Mouse (Mus musculus): ENCODE results near the gene Nup93. TPM values are rescaled to one million over a fixed set of nuclear protein-coding genes. Genes with fewer than 3 reads are reported as not detected.

Gene Nup93
- polyA plus RNA-seq, 1 experiment from 2014 or later, result 58.7 TPM

DNA sequence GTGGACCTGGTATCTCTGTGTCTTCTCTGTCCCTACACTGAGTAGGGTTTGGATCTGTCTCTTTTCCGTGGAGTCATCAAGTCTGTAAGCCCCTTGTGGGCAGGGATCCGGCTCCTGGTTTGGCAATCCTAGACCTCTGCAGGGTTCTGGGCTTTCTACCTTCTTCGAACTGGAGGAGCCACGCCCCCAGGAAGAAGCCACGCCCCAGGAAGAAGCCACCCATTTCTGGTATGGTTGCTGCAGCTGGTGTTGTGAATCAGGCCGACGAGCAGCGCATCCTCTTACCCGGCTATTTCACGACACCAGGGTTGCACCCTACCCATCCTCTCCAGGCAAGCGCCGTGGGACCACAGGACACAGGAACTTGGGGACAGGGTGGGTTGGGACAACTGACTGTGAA, 109.7 kb downstream of the Nup93 start:
- Histone ChIP-seq H3K9me3 (replicated peaks) (no peaks in the 10 kb centered on the region), H3K36me3 (no peaks in the 10 kb centered on the region), H3K4me2 (no peak overlapping the region), H3K27ac (no peak overlapping the region), H3K27me3 (no peaks in the 10 kb centered on the region), H3K9ac (no peak overlapping the region), H3K4me3 (replicated peaks) (no peak overlapping the region), H3K4me1 (replicated peaks) (no peaks in the 10 kb centered on the region)
- 34% methylated on average over 12 of the region's 12 CpGs for WGBS (ENCODE audit: insufficient replicate concordance)
- DNase-seq, result no peak
- 0 out of 2 replicates have a peak, but pooled peaks have one; percentile 15 for ATAC-seq (ENCODE audit: low read depth)

DNA sequence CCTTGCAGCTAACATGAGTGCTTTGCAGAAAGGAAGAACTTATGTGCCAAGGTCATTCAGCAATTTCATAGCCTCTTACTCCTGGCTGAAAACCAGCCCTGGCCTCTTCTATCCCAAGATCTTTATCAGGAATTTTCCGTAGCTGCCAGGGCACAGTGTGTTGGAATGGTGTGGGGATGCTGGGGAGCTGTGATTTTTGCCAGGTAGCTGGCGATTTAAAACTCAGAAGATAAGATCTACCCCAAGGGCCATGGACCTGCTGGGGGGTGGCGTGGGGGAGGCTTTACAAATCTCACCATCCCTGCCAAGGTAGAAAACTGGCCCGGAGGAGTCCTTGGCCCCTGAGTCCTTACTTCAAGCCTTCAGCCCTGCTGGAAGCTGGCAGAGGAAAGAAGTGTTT, 111.7 kb downstream of the Nup93 start:
- Histone ChIP-seq H3K4me2 (no peak overlapping the region), H3K27ac (no peak overlapping the region), H3K9ac (no peak overlapping the region), H3K36me3 (no peaks in the 10 kb centered on the region), H3K4me3 (replicated peaks) (no peak overlapping the region), H3K27me3 (no peaks in the 10 kb centered on the region), H3K4me1 (replicated peaks) (no peaks in the 10 kb centered on the region), H3K9me3 (replicated peaks) (no peaks in the 10 kb centered on the region)
- no peak for ATAC-seq (ENCODE audit: low read depth)
- DNase-seq, result no peak
- WGBS (ENCODE audit: insufficient replicate concordance), result 48% methylated on average over 4 of the region's 4 CpGs

DNA sequence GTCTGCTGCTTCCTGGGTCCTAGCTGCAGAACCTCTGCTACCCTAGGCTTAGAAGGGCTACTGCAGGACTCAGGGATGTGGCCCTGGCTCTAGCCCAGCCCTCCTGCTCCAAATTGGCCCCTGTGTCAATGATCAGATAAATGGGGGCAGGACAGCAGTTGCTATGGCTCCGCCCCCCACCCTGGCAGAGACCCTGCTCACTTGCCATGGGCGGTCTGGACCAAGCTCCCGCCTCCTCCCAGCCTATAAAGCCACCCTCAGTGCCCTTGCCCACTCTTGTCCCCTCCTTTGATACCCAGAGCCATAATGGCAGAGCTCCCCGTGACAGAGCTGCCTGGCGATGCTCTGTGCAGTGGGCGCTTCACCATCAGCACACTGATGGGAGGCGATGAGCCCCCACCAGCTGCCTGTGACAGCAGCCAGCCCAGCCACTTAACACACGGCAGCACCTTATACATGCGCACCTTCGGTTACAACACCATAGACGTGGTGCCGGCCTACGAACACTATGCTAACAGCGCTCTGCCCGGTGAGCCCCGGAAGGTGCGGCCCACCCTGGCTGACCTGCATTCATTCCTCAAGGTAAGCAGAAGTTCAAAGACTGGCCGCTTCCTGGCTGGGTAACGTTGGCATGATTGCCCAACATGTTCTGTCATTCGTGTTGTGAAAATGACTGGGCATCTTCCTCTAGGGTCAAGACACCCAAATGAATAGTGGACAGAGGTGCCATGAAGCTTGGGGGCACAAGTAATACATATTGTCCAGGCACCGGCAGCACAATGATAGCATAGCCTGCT, 114.8 kb downstream of the Nup93 start, which contains the start of gene Slc12a3:
Gene Slc12a3, plus strand, starts transcription at position 270 of the 797 bp plus-strand sequence.
- Histone ChIP-seq H3K4me1 (replicated peaks) (no peaks in the 10 kb centered on the region), H3K4me3 (replicated peaks) (no peak within 1 kb of the TSS)
- ATAC-seq (ENCODE audit: low read depth), result no peak

DNA sequence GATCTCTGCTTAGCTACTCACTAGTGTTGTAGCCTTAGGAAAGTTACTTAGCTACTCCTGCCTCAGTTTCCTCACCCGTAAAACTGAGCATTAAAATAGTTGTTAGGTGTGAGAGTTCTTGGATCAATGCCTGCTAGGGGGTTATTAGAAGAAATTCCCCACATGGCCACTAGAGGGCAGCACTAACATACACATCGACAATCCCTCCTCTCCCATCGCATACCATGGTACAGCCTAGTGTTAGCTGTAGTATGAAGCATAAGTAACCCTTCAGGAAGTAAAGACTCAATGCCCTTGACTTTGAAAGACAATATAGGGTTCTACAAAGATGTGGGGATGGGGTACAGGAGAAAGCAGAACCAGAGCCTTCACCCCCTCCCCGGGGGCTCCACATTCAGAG, 116.4 kb downstream of the Nup93 start:
- WGBS (ENCODE audit: insufficient replicate concordance), result 29% methylated on average over 4 of the region's 4 CpGs
- Histone ChIP-seq H3K9ac (no peak overlapping the region), H3K4me1 (replicated peaks) (no peaks in the 10 kb centered on the region), H3K27ac (no peak overlapping the region), H3K9me3 (replicated peaks) (no peaks in the 10 kb centered on the region), H3K4me3 (replicated peaks) (no peak overlapping the region), H3K4me2 (no peak overlapping the region), H3K36me3 (no peaks in the 10 kb centered on the region), H3K27me3 (no peaks in the 10 kb centered on the region)
- ATAC-seq (ENCODE audit: low read depth) (0 out of 2 replicates have a peak, but pooled peaks have one; percentile 34), DNase-seq (peak; percentile 44)

More for the DNA sequence above, 114.8 kb downstream of the Nup93 start, which contains the start of gene Slc12a3:
- Histone ChIP-seq H3K27ac (no peak within 1 kb of the TSS), H3K27me3 (no peaks in the 10 kb centered on the region), H3K9me3 (replicated peaks) (no peaks in the 10 kb centered on the region), H3K36me3 (no peaks in the 10 kb centered on the region), H3K9ac (no peak within 1 kb of the TSS), H3K4me2 (no peak within 1 kb of the TSS)
- no peak for DNase-seq
- WGBS (ENCODE audit: insufficient replicate concordance), result 70% methylated on average over 21 of the region's 21 CpGs

DNA sequence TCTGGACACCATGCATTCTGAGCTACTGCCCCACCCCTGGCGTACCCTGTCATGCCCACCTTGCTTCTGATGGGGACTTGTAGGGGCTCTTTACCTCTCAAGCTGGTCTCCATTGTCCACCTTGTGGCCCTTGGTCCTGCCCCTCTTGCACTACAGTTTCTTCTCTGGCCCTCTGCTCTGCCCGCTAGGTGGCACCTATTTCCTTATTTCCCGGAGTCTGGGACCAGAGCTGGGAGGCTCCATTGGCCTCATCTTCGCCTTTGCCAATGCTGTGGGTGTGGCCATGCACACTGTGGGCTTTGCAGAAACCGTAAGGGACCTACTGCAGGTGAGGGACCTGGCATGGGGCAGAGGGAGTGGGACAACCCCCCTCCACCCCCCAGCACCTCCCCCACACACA, 119.0 kb downstream of the Nup93 start:
- Histone ChIP-seq H3K9ac (no peak overlapping the region), H3K4me2 (no peak overlapping the region), H3K4me1 (replicated peaks) (no peaks in the 10 kb centered on the region), H3K36me3 (no peaks in the 10 kb centered on the region), H3K27me3 (no peaks in the 10 kb centered on the region), H3K9me3 (replicated peaks) (no peaks in the 10 kb centered on the region), H3K4me3 (replicated peaks) (no peak overlapping the region), H3K27ac (no peak overlapping the region)
- ATAC-seq (ENCODE audit: low read depth) (no peak), DNase-seq (no peak)
- WGBS (ENCODE audit: insufficient replicate concordance), result 39% methylated on average over 5 of the region's 5 CpGs

DNA sequence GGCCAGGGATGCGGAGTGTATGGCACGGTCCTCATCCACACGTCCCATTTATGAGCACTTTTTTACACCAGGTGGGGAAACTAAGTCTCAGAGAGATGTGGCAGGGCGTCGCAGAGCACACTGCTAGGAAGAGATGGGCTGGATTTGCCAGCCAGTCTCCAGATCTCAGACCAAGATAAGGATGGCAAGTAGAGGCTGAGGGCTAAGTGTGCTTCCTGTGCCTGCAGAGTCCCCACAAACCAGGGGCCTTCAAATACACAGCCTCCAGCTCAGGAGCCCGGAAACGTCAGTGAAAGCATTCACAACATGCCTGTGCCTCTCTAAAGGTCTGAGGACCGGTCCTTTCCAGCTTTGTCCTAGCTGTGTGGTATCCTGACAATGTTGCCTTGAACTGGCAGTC, 123.2 kb downstream of the Nup93 start:
- DNase-seq, result no peak
- no peak overlapping the region for H3K4me2 ChIP-seq
- 57% methylated on average over 8 of the region's 8 CpGs for WGBS (ENCODE audit: insufficient replicate concordance)

DNA sequence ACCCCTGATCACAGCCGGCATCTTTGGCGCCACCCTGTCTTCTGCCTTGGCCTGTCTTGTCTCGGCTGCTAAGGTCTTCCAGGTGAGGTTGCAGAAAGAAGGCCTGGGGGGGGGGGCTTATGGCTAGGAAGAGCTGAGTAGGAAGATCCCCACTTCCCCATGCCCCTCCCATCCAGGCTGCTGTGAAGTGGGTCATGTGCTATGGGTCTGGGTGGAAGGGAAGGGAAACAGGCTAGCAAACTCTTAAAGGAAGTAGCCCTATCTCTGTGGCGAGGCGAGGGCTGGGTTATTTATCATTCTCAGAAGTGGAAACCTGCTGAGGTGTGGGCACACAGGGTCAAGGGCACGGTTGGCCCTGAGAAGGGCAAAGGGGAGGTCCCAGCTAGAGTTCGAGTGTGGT, 126.4 kb downstream of the Nup93 start:
- Histone ChIP-seq H3K27ac (no peak overlapping the region), H3K9me3 (replicated peaks) (no peaks in the 10 kb centered on the region), H3K36me3 (no peaks in the 10 kb centered on the region), H3K4me1 (replicated peaks) (no peaks in the 10 kb centered on the region), H3K4me2 (no peak overlapping the region), H3K9ac (no peak overlapping the region), H3K4me3 (replicated peaks) (no peak overlapping the region), H3K27me3 (no peaks in the 10 kb centered on the region)
- ATAC-seq (ENCODE audit: low read depth), result no peak
- no peak for DNase-seq
- 39% methylated on average over 7 of the region's 7 CpGs for WGBS (ENCODE audit: insufficient replicate concordance)

More for the DNA sequence above, 123.2 kb downstream of the Nup93 start:
- ATAC-seq (ENCODE audit: low read depth), result no peak
- Histone ChIP-seq H3K36me3 (no peaks in the 10 kb centered on the region), H3K9me3 (replicated peaks) (no peaks in the 10 kb centered on the region), H3K4me1 (replicated peaks) (no peaks in the 10 kb centered on the region), H3K4me3 (replicated peaks) (no peak overlapping the region), H3K27me3 (no peaks in the 10 kb centered on the region), H3K9ac (no peak overlapping the region), H3K27ac (no peak overlapping the region)

DNA sequence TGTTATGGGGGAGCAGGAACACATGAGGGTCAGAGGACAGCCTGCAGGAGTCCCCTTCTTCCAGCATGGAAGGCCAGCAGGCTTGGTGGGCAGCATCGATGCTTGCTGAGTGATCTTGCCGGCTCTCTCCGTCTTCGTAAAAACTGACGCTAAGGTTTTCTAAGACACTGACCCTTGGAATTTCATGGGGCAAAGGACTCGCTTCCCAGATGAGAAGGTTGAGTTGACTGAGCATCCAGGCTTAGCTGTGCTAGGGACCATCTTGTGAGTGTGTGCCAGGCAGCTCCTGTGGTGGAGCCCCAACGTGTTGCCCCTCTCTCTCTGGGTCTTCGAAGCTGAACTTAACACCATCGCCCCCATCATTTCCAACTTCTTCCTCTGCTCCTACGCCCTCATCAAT, 128.3 kb downstream of the Nup93 start:
- no peak overlapping the region for H3K4me3 ChIP-seq (replicated peaks)
- H3K27me3 ChIP-seq, result no peaks in the 10 kb centered on the region
- 81% methylated on average over 10 of the region's 10 CpGs for WGBS (ENCODE audit: insufficient replicate concordance)
- H3K4me2 ChIP-seq, result no peak overlapping the region
- H3K9me3 ChIP-seq (replicated peaks), result no peaks in the 10 kb centered on the region
- no peak overlapping the region for H3K9ac ChIP-seq
- no peak overlapping the region for H3K27ac ChIP-seq
- H3K36me3 ChIP-seq, result no peaks in the 10 kb centered on the region
- ATAC-seq (ENCODE audit: low read depth) (no peak), DNase-seq (no peak)
- no peaks in the 10 kb centered on the region for H3K4me1 ChIP-seq (replicated peaks)

DNA sequence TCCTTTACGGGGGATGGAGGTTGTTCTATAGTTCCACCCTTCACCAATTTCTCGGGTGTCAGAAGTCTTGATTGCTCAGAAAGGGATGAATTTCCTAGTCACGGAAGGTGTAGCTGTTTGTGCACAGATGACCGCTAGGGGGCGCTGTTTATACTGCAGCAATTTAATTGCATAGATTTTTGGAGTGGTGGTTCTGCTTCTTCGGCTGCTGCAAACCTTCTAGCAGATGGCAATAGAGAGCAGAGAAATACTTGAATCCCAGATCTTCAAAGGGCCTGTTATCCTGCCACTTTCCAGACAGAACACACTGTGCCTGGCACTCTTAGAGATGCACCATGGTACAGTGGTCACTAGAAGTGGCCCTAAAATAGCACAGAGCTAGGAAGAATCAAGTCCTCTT, 128.9 kb downstream of the Nup93 start:
- no peak overlapping the region for H3K27ac ChIP-seq
- no peak overlapping the region for H3K4me3 ChIP-seq (replicated peaks)
- DNase-seq (peak; percentile 29), ATAC-seq (ENCODE audit: low read depth) (no peak)
- no peaks in the 10 kb centered on the region for H3K4me1 ChIP-seq (replicated peaks)
- H3K9me3 ChIP-seq (replicated peaks), result no peaks in the 10 kb centered on the region
- no peaks in the 10 kb centered on the region for H3K36me3 ChIP-seq
- whole genome bisulfite sequencing (ENCODE audit: insufficient replicate concordance), result 9% methylated on average over 6 of the region's 6 CpGs
- H3K27me3 ChIP-seq, result no peaks in the 10 kb centered on the region
- no peak overlapping the region for H3K4me2 ChIP-seq
- H3K9ac ChIP-seq, result no peak overlapping the region

DNA sequence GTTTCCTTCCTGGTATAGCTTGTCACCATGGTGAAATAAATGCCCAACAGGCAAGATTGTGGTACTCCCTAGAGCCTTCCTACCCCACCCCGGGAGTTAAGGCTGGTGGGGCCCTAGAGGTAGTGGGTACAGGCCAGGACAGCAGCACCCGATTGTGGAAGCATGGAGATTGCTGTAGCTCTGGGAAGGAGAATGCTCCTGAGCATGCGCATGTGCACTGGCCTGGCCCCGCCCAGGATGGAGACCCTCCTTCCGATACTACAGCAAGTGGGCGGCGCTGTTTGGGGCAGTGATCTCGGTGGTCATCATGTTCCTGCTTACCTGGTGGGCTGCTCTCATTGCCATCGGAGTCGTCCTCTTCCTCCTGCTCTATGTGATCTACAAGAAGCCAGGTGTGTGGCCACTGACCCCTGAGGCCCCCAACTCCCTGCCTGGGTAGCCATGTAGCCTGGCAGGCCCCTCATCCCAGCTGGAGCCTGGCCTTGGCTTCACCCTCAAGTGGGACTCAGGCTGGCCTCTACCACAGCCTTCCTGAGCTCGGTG, 129.5 kb downstream of the Nup93 start:
- H3K36me3 ChIP-seq, result no peaks in the 10 kb centered on the region
- DNase-seq (no peak), ATAC-seq (ENCODE audit: low read depth) (no peak)
- H3K4me1 ChIP-seq (replicated peaks), result no peaks in the 10 kb centered on the region
- no peak overlapping the region for H3K4me3 ChIP-seq (replicated peaks)
- no peak overlapping the region for H3K27ac ChIP-seq
- H3K4me2 ChIP-seq, result no peak overlapping the region
- H3K27me3 ChIP-seq, result no peaks in the 10 kb centered on the region
- no peaks in the 10 kb centered on the region for H3K9me3 ChIP-seq (replicated peaks)
- 71% methylated on average over 11 of the region's 11 CpGs for WGBS (ENCODE audit: insufficient replicate concordance)
- H3K9ac ChIP-seq, result no peak overlapping the region

DNA sequence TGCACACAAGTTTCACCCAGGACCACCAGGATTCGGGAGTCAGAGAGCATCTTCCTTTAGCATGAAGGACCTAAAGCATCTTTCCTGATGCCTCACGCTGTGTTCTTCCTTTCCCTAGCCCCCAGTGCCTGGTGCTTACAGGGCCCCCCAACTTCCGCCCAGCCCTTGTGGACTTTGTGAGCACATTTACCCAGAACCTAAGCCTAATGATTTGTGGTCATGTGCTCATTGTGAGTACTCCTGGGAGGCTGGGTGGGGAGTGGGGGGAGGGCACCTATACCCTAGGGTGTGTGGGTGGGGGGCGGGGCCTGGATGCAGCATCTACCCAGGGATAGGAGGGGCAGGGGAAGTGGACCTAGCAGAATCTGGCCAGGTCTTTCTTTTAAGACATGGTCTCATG, 131.3 kb downstream of the Nup93 start:
- Histone ChIP-seq H3K4me2 (no peak overlapping the region), H3K27ac (no peak overlapping the region), H3K9ac (no peak overlapping the region), H3K27me3 (no peaks in the 10 kb centered on the region), H3K4me1 (replicated peaks) (no peaks in the 10 kb centered on the region), H3K9me3 (replicated peaks) (no peaks in the 10 kb centered on the region), H3K4me3 (replicated peaks) (no peak overlapping the region), H3K36me3 (no peaks in the 10 kb centered on the region)
- DNase-seq (no peak), ATAC-seq (ENCODE audit: low read depth) (no peak)
- WGBS (ENCODE audit: insufficient replicate concordance), result 62% methylated on average over 4 of the region's 4 CpGs

DNA sequence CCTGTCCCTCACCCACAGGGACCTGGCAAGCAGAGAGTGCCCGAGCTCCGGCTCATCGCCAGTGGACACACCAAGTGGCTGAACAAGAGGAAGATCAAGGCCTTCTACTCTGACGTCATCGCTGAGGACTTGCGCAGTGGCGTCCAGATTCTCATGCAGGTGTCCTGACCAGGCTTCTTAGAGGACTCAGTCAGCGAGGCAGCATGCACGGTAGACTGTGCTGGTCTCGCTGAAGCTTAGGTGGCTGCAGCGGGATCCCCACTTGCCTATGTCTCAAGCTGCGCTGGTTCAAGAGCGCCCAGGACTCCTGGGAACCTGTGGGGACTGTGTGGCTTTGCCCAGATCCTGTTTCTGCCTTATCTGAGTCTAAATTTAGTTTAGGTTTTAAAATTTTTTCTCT, 131.9 kb downstream of the Nup93 start:
- H3K4me3 ChIP-seq (replicated peaks), result no peak overlapping the region
- H3K9ac ChIP-seq, result no peak overlapping the region
- no peaks in the 10 kb centered on the region for H3K36me3 ChIP-seq
- ATAC-seq (ENCODE audit: low read depth), result no peak
- no peak overlapping the region for H3K4me2 ChIP-seq
- H3K27me3 ChIP-seq, result no peaks in the 10 kb centered on the region
- no peaks in the 10 kb centered on the region for H3K4me1 ChIP-seq (replicated peaks)
- H3K9me3 ChIP-seq (replicated peaks), result no peaks in the 10 kb centered on the region
- 77% methylated on average over 13 of the region's 13 CpGs for whole genome bisulfite sequencing (ENCODE audit: insufficient replicate concordance)
- H3K27ac ChIP-seq, result no peak overlapping the region
- no peak for DNase-seq

Data from liver, embryonic 13.5 days (tissue).